Mouse (Mus musculus): Measurements from ENCODE around the gene Cnnm2. TPM values are rescaled to one million over a fixed set of nuclear protein-coding genes. Genes with fewer than 3 reads are reported as not detected.

The Cnnm2 gene
- polyA plus RNA-seq, 1 experiment from 2014 or later, result 4.0 TPM

- Histone ChIP-seq H3K9me3 (no peaks in the 10 kb centered on the region), H3K4me1 (replicated peaks) (peaks cover 6% of the 10 kb centered on the region; the same call in 1 of the 2 replicates), H3K27me3 (ENCODE audit: insufficient read depth, poor library complexity, severe bottlenecking) (no peaks in the 10 kb centered on the region), H3K27ac (no peak overlapping the region), H3K4me3 (no peak overlapping the region), H3K36me3 (no peaks in the 10 kb centered on the region)
- DNase-seq (ENCODE audit: low spot score), result no peak
- whole genome bisulfite sequencing, result 91% methylated on average over 5 of the region's 5 CpGs
Measured at GRCm38 (mm10) chr19:46809031-46809430, 47.6 kb downstream of the Cnnm2 start.

GRCm38 (mm10) chr19:46819276-46819675, 57.9 kb downstream of the Cnnm2 start:
- no peak for DNase-seq (ENCODE audit: low spot score)
- 67% methylated on average over 7 of the region's 7 CpGs for WGBS
- Histone ChIP-seq H3K27ac (no peak overlapping the region), H3K36me3 (no peaks in the 10 kb centered on the region), H3K4me3 (no peak overlapping the region), H3K4me1 (replicated peaks) (peaks cover 9% of the 10 kb centered on the region; the same call in 1 of the 2 replicates), H3K9me3 (no peaks in the 10 kb centered on the region), H3K27me3 (ENCODE audit: insufficient read depth, poor library complexity, severe bottlenecking) (no peaks in the 10 kb centered on the region)

GRCm38 (mm10) chr19:46822491-46822890, 61.1 kb downstream of the Cnnm2 start:
- Histone ChIP-seq H3K4me1 (replicated peaks) (peaks cover 9% of the 10 kb centered on the region; the same call in 1 of the 2 replicates), H3K27me3 (ENCODE audit: insufficient read depth, poor library complexity, severe bottlenecking) (no peaks in the 10 kb centered on the region)
- 95% methylated on average over 4 of the region's 4 CpGs for WGBS

GRCm38 (mm10) chr19:46823759-46824158, 62.4 kb downstream of the Cnnm2 start:
- H3K36me3 ChIP-seq, result no peaks in the 10 kb centered on the region
- no peak for DNase-seq (ENCODE audit: low spot score)
- no peak overlapping the region for H3K27ac ChIP-seq
- H3K27me3 ChIP-seq (ENCODE audit: insufficient read depth, poor library complexity, severe bottlenecking), result no peaks in the 10 kb centered on the region
- H3K4me1 ChIP-seq (replicated peaks), result peaks cover 10% of the 10 kb centered on the region
- WGBS, result 85% methylated on average over 5 of the region's 5 CpGs
- no peak overlapping the region for H3K4me3 ChIP-seq
- no peaks in the 10 kb centered on the region for H3K9me3 ChIP-seq

More at GRCm38 (mm10) chr19:46822491-46822890, 61.1 kb downstream of the Cnnm2 start:
- H3K36me3 ChIP-seq, result no peaks in the 10 kb centered on the region
- H3K27ac ChIP-seq, result no peak overlapping the region
- no peaks in the 10 kb centered on the region for H3K9me3 ChIP-seq
- H3K4me3 ChIP-seq, result no peak overlapping the region
- no peak for DNase-seq (ENCODE audit: low spot score)

GRCm38 (mm10) chr19:46824867-46825266, 63.5 kb downstream of the Cnnm2 start:
- Histone ChIP-seq H3K4me3 (no peak overlapping the region), H3K9me3 (no peaks in the 10 kb centered on the region), H3K27me3 (ENCODE audit: insufficient read depth, poor library complexity, severe bottlenecking) (no peaks in the 10 kb centered on the region), H3K27ac (no peak overlapping the region), H3K4me1 (replicated peaks) (peaks cover 6% of the 10 kb centered on the region), H3K36me3 (no peaks in the 10 kb centered on the region)
- 86% methylated on average over 7 of the region's 7 CpGs for WGBS
- DNase-seq (ENCODE audit: low spot score), result no peak

- no peak overlapping the region for H3K4me3 ChIP-seq
- H3K27me3 ChIP-seq (ENCODE audit: insufficient read depth, poor library complexity, severe bottlenecking), result no peaks in the 10 kb centered on the region
- WGBS, result 83% methylated on average over 5 of the region's 5 CpGs
- DNase-seq (ENCODE audit: low spot score), result no peak
- H3K9me3 ChIP-seq, result no peaks in the 10 kb centered on the region
- no peak overlapping the region for H3K27ac ChIP-seq
- no peaks in the 10 kb centered on the region for H3K36me3 ChIP-seq
- H3K4me1 ChIP-seq (replicated peaks), result peaks cover 9% of the 10 kb centered on the region
Measured at GRCm38 (mm10) chr19:46827654-46828165, 66.3 kb downstream of the Cnnm2 start.

GRCm38 (mm10) chr19:46828961-46829360, 67.6 kb downstream of the Cnnm2 start:
- Histone ChIP-seq H3K27me3 (ENCODE audit: insufficient read depth, poor library complexity, severe bottlenecking) (no peaks in the 10 kb centered on the region), H3K27ac (no peak overlapping the region), H3K4me1 (replicated peaks) (peaks cover 9% of the 10 kb centered on the region), H3K4me3 (no peak overlapping the region), H3K36me3 (no peaks in the 10 kb centered on the region), H3K9me3 (no peaks in the 10 kb centered on the region)
- WGBS, result 49% methylated on average over 3 of the region's 3 CpGs
- DNase-seq (ENCODE audit: low spot score), result no peak

- H3K27me3 ChIP-seq (ENCODE audit: insufficient read depth, poor library complexity, severe bottlenecking), result no peaks in the 10 kb centered on the region
- 82% methylated on average over 9 of the region's 9 CpGs for WGBS
Measured at GRCm38 (mm10) chr19:46831381-46831780, 70.0 kb downstream of the Cnnm2 start.

GRCm38 (mm10) chr19:46834301-46834700, 72.9 kb downstream of the Cnnm2 start:
- no peak for DNase-seq (ENCODE audit: low spot score)
- 89% methylated on average over 5 of the region's 5 CpGs for WGBS
- Histone ChIP-seq H3K27me3 (ENCODE audit: insufficient read depth, poor library complexity, severe bottlenecking) (no peaks in the 10 kb centered on the region), H3K4me3 (no peak overlapping the region), H3K27ac (no peak overlapping the region), H3K36me3 (no peaks in the 10 kb centered on the region), H3K4me1 (replicated peaks) (peaks cover 22% of the 10 kb centered on the region), H3K9me3 (no peaks in the 10 kb centered on the region)

More at GRCm38 (mm10) chr19:46831381-46831780, 70.0 kb downstream of the Cnnm2 start:
- Histone ChIP-seq H3K9me3 (no peaks in the 10 kb centered on the region), H3K4me3 (no peak overlapping the region), H3K27ac (no peak overlapping the region), H3K4me1 (replicated peaks) (peaks cover 23% of the 10 kb centered on the region), H3K36me3 (no peaks in the 10 kb centered on the region)
- no peak for DNase-seq (ENCODE audit: low spot score)

- no peaks in the 10 kb centered on the region for H3K27me3 ChIP-seq (ENCODE audit: insufficient read depth, poor library complexity, severe bottlenecking)
- WGBS, result 82% methylated on average over 4 of the region's 4 CpGs
- peaks cover 28% of the 10 kb centered on the region for H3K4me1 ChIP-seq (replicated peaks)
- H3K9me3 ChIP-seq, result no peaks in the 10 kb centered on the region
- no peak overlapping the region for H3K4me3 ChIP-seq
- H3K36me3 ChIP-seq, result no peaks in the 10 kb centered on the region
- no peak overlapping the region for H3K27ac ChIP-seq
- no peak for DNase-seq (ENCODE audit: low spot score)
Measured at GRCm38 (mm10) chr19:46835339-46835738, 73.9 kb downstream of the Cnnm2 start.

- Histone ChIP-seq H3K27ac (no peak overlapping the region), H3K4me3 (no peak overlapping the region), H3K9me3 (no peaks in the 10 kb centered on the region), H3K4me1 (replicated peaks) (peaks cover 25% of the 10 kb centered on the region), H3K27me3 (ENCODE audit: insufficient read depth, poor library complexity, severe bottlenecking) (no peaks in the 10 kb centered on the region), H3K36me3 (no peaks in the 10 kb centered on the region)
- WGBS, result 62% methylated on average over 3 of the region's 3 CpGs
- no peak for DNase-seq (ENCODE audit: low spot score)
Measured at GRCm38 (mm10) chr19:46836085-46836484, 74.7 kb downstream of the Cnnm2 start.

- no peak for DNase-seq (ENCODE audit: low spot score)
- no peaks in the 10 kb centered on the region for H3K36me3 ChIP-seq
- no peaks in the 10 kb centered on the region for H3K9me3 ChIP-seq
- no peaks in the 10 kb centered on the region for H3K27me3 ChIP-seq (ENCODE audit: insufficient read depth, poor library complexity, severe bottlenecking)
- no peak overlapping the region for H3K27ac ChIP-seq
- WGBS, result 92% methylated on average over 11 of the region's 11 CpGs
- peaks cover 25% of the 10 kb centered on the region for H3K4me1 ChIP-seq (replicated peaks)
- no peak overlapping the region for H3K4me3 ChIP-seq
Measured at GRCm38 (mm10) chr19:46837290-46838079, 76.1 kb downstream of the Cnnm2 start.

GRCm38 (mm10) chr19:46841016-46841415, 79.6 kb downstream of the Cnnm2 start:
- Histone ChIP-seq H3K27ac (no peak overlapping the region), H3K36me3 (no peaks in the 10 kb centered on the region), H3K4me1 (replicated peaks) (peaks cover 25% of the 10 kb centered on the region), H3K9me3 (no peaks in the 10 kb centered on the region), H3K4me3 (no peak overlapping the region), H3K27me3 (ENCODE audit: insufficient read depth, poor library complexity, severe bottlenecking) (no peaks in the 10 kb centered on the region)
- no peak for DNase-seq (ENCODE audit: low spot score)
- WGBS, result 90% methylated on average over 4 of the region's 4 CpGs

Data from hindbrain, embryonic 10.5 days (tissue).